Mouse (Mus musculus) intestine, postnatal 0 days (tissue): Measurements from ENCODE around the gene Epha4. TPM values are rescaled to one million over a fixed set of nuclear protein-coding genes. Genes with fewer than 3 reads are reported as not detected.

Experiments
- ATAC-seq: fragments of 200-750 bp; cut with Nextera tagmentation; 2 replicates; pipeline ENCODE4 v1.8.0; 2017; ENCODE audit warnings: mild to moderate bottlenecking, moderate TSS enrichment, moderate library complexity
- H3K27ac ChIP-seq: fragments of 300-500 bp; sonication (generic); 2 replicates; pipeline ENCODE4 v1.5.1; 2014; ENCODE audit warnings: mild to moderate bottlenecking, low read depth, low read length, moderate library complexity
- H3K27me3 ChIP-seq: fragments of 300-500 bp; sonication (generic); replicated peaks from 2 replicates; pipeline ENCODE4 v1.6.1; 2014; ENCODE audit warnings: low read length, mixed read lengths; ENCODE audit not compliant: control insufficient read depth, insufficient read depth
- H3K36me3 ChIP-seq: fragments of 300-500 bp; sonication (generic); 2 replicates; pipeline ENCODE4 v1.6.1; 2014; ENCODE audit warnings: mild to moderate bottlenecking, moderate library complexity; ENCODE audit not compliant: control insufficient read depth, insufficient read depth
- H3K4me1 ChIP-seq: fragments of 300-500 bp; sonication (generic); replicated peaks from 2 replicates; pipeline ENCODE4 v1.6.1; 2014; ENCODE audit warnings: antibody characterized with exemption, low read length, mixed read lengths; ENCODE audit not compliant: control insufficient read depth, insufficient read depth
- H3K4me2 ChIP-seq: fragments of 300-500 bp; sonication (generic); replicated peaks from 2 replicates; pipeline ENCODE4 v1.6.1; 2014; ENCODE audit warnings: low read depth, mild to moderate bottlenecking, moderate library complexity
- H3K4me3 ChIP-seq: fragments of 300-500 bp; sonication (generic); 2 replicates; pipeline ENCODE4 v1.5.1; 2014; ENCODE audit warnings: low read depth, low read length
- H3K9ac ChIP-seq: fragments of 300-500 bp; sonication (generic); 2 replicates; pipeline ENCODE4 v1.6.1; 2014; ENCODE audit warnings: mild to moderate bottlenecking, low read depth, low read length
- H3K9me3 ChIP-seq: fragments of 300-500 bp; sonication (generic); 2 replicates; pipeline ENCODE4 v1.6.1; 2016; ENCODE audit warnings: mixed run types; ENCODE audit not compliant: control insufficient read depth
- CTCF ChIP-seq: sonication (generic); IDR thresholded peaks from 2 replicates; pipeline ENCODE4 v1.5.1; 2016; ENCODE audit warnings: low read depth, mild to moderate bottlenecking, control low read depth, antibody characterized with exemption, moderate library complexity
- WGBS: fragments of 180-500 bp; shearing (Covaris S2); extraction: QIAGEN DNeasy Blood & Tissue Kit; methylation state at CpG from one replicate; pipeline ENCODE4 v1.1.7; 2014; 5-methylcytosine and 5-hydroxymethylcytosine counted together
- polyA plus RNA-seq: library from polyadenylated mRNA; unstranded; fragments of >200 nt; fragmentation: Nextera tagmentation; extraction: Ambion mirVana; gene quantifications from 2 replicates; pipeline ENCODE4 v1.2.1, GENCODE M21; 2015

Gene Epha4
- polyA plus RNA-seq, 1 experiment from 2014 or later: 1.5 TPM

DNA sequence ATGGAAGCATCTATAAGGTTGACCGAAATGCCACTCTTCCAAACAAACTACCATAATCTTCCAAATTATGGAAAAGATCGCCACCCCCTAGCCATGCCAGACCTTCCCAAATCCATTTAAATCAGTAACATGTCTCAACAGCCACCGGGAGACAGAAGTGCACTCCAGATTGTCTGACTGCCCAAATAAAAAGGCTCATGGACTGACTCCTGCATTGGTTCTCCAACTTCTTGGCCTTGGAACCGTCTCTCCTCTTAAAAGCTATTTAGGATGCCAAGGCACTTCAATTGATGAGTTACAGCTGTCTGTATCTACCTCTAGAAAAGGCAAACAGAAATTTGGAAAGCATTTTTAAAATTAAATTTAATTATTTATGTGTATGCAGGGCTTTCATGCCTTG, 17.4 kb downstream of the Epha4 start:
- no peak overlapping the region for H3K27ac ChIP-seq
- ATAC-seq: no peak
- no peak for TF ChIP-seq CTCF
- WGBS: 75% methylated on average over 4 of the region's 4 CpGs
- H3K9me3 ChIP-seq: no peaks in the 10 kb centered on the region
- H3K4me2 ChIP-seq: no peak overlapping the region
- H3K4me3 ChIP-seq: no peak overlapping the region
- no peaks in the 10 kb centered on the region for H3K36me3 ChIP-seq
- H3K9ac ChIP-seq: no peak overlapping the region
- H3K27me3 ChIP-seq: no peaks in the 10 kb centered on the region
- no peaks in the 10 kb centered on the region for H3K4me1 ChIP-seq

DNA sequence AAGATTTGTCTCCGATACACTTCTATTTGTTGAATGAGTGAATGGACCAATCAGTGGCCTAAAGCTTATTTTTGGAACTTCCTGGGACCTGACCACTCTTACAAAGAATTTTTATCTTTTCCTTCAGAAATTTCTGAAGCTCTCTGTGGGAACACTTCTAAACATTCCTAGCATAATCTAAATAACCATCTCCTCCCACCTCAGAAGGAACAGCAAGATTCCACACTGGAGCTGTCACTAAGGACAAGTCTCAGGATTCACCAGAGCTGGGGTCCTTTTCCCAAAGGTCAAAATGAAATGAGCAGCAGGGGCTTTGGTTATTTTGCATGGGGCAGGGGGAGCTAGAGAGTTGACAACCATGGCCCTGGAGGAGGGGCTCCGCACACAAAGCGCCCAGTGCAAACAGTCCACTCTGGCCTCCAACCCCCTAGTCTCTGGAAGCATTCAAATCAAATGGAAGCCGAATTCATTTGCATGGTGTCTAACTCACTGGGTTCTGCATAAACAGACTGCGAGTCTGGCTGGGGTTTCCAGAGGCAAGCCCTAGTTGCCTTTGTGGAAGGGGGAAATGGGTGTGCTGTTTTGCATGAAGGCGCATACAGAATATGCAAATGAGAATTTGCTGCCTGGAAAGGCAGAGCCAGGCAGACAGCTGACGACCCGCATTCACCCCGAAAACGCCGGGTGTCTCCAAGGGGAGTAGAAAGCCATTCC, 18.3 kb downstream of the Epha4 start:
- Histone ChIP-seq H3K9ac (no peak overlapping the region), H3K9me3 (no peaks in the 10 kb centered on the region), H3K27me3 (no peaks in the 10 kb centered on the region), H3K4me1 (no peaks in the 10 kb centered on the region), H3K4me3 (no peak overlapping the region), H3K36me3 (no peaks in the 10 kb centered on the region), H3K27ac (no peak overlapping the region), H3K4me2 (no peak overlapping the region)
- 0 out of 2 replicates have a peak, but pooled peaks have one; percentile 14 for TF ChIP-seq CTCF
- no peak for ATAC-seq
- 59% methylated on average over 11 of the region's 11 CpGs for WGBS

DNA sequence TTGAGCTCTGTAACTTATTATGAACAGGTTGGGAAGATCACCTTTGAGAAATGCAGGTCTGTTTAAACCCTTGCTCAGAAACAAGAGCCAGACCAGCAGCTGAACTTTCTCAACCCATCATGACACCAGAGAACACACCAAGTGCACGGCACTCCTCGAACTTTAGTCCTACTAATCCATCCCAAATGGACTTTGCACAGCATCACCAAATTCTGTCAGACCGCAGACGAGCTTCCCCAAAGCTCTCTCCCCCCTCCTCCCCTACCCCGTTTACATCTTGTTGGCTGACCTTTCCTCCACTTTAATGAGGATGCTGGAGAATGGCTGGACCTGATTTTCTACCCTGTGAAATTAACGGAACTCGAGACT, 19.1 kb downstream of the Epha4 start:
- Histone ChIP-seq H3K4me3 (no peak overlapping the region), H3K27ac (no peak overlapping the region), H3K9me3 (no peaks in the 10 kb centered on the region), H3K27me3 (no peaks in the 10 kb centered on the region), H3K4me2 (no peak overlapping the region), H3K36me3 (no peaks in the 10 kb centered on the region), H3K9ac (no peak overlapping the region), H3K4me1 (no peaks in the 10 kb centered on the region)
- no peak for TF ChIP-seq CTCF
- WGBS: 53% methylated on average over 7 of the region's 7 CpGs
- no peak for ATAC-seq

DNA sequence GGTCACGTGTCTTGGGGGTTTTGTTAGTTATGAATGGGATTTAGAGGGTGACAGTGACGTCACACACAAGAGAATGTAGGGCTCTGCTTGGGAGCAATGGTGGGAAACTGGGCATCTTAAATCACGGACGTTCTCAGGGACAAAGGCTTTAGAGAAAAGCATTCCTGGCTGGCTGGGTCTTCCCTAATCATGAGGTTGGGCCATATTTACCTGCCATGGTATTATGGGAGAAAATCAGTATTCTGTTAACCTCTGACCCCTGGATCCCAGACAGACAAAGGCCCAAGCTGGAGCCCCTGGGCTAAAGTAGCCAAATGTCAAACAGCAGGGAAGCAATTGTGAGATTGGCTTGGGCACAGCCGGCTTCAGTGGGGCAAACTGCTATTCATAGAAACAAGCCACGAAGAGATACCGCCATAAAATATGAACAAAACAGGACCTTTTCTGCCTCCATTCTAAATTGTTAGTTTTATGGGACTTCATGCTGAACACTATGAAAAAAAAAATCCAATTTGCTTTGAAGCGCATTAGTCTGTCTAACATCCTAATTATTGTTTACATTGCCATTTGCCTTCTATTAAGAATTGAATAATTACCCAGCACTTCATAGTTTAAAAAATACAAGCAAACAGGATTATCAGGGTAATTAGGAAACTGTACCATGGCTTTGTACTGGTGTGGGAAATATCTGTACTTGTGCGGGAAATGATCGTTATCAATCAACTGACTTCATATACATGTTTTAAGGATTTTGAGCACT, 19.7 kb downstream of the Epha4 start:
- H3K4me2 ChIP-seq: no peak overlapping the region

DNA sequence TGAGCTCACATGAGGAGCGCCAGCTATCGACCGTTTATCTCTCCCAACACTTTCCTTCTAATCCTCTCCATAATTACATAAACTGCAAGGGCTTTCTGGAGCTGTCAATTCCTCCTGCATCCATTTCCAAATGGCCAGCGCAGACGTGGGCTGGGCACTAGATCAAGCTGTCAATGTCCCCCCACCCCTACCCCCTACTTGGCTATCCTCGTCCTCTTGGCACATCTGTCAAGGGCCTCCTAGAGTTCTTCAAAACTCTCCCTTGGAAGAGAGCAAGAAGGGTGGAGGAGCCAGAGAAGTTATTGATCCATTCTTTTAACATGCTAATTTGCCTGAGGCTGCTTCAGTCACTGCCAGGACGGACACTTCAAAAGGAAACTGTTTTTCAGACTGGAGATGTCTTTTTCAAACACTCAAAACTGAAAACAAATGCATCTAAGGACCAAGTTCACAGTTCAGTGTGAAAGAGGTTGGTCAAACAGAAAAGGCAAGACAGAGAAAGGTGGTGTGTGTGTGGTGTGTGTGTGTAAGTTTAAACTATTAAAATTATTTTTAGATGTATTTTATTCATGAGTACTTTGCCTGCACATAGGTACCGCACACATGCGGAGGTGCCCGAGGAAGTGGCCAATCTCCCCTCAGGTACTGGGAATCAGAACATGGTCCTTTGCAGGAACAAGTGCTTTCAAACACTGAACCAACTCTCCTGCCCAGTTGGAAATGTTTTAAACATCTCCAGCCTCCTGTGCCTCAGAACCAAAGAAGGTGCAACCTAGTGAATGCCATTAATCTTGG, 20.9 kb downstream of the Epha4 start:
- Histone ChIP-seq H3K4me2 (no peak overlapping the region), H3K27me3 (no peaks in the 10 kb centered on the region), H3K4me3 (no peak overlapping the region), H3K27ac (no peak overlapping the region), H3K9ac (no peak overlapping the region), H3K9me3 (no peaks in the 10 kb centered on the region), H3K4me1 (no peaks in the 10 kb centered on the region), H3K36me3 (no peaks in the 10 kb centered on the region)
- 75% methylated on average over 10 of the region's 10 CpGs for WGBS
- no peak for ATAC-seq
- TF ChIP-seq CTCF: no peak

More for the DNA sequence above, 19.7 kb downstream of the Epha4 start:
- no peak for TF ChIP-seq CTCF
- Histone ChIP-seq H3K4me3 (no peak overlapping the region), H3K36me3 (no peaks in the 10 kb centered on the region), H3K9me3 (no peaks in the 10 kb centered on the region), H3K4me1 (no peaks in the 10 kb centered on the region), H3K9ac (no peak overlapping the region), H3K27me3 (no peaks in the 10 kb centered on the region), H3K27ac (no peak overlapping the region)
- ATAC-seq: no peak
- WGBS: 68% methylated on average over 10 of the region's 10 CpGs

DNA sequence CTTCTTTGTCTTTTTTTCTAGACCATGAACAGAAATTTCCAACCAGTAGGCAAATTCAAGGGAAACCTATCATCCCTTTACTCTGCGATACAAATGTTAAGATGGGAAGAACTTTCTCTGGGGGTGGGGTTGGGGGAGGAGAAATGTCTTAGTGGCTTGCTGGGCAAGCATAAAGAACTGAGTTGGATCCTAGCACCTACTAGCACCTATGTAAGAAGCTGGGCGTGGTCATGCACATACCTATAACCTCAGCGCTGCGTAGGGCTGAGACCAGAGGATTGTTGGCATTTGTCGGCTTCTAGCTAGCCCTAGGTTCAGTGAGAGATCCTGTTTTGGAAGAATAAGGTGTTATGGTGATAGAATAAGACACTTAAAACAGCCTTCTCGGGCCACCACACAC, 24.7 kb downstream of the Epha4 start:
- no peaks in the 10 kb centered on the region for H3K27me3 ChIP-seq
- 96% methylated on average over 6 of the region's 6 CpGs for WGBS
- no peaks in the 10 kb centered on the region for H3K4me1 ChIP-seq
- no peak for TF ChIP-seq CTCF
- no peaks in the 10 kb centered on the region for H3K36me3 ChIP-seq
- no peak overlapping the region for H3K9ac ChIP-seq
- H3K4me3 ChIP-seq: no peak overlapping the region
- no peaks in the 10 kb centered on the region for H3K9me3 ChIP-seq
- ATAC-seq: no peak
- H3K27ac ChIP-seq: no peak overlapping the region
- no peak overlapping the region for H3K4me2 ChIP-seq
